Mouse (Mus musculus) WW6 (cell line): ENCODE data around the gene Tbc1d15.

ENCODE experiments used
- DNase-seq: peaks from one replicate; pipeline ENCODE4 v3.0.0-alpha.2; 2013; ENCODE audit warnings: low read depth, low spot score

Gene Tbc1d15

GRCm38 (mm10) chr10:115251088-115251934 is at the start of gene Tbc1d15:
Gene Tbc1d15, minus strand, starts transcription at chr10:115251467.
- DNase-seq: peak; percentile 96

GRCm38 (mm10) chr10:115298683-115299082 is 47.4 kb upstream of the Tbc1d15 start:
- no peak for DNase-seq

- DNase-seq: no peak
Observed at GRCm38 (mm10) chr10:115297582-115297981, 46.3 kb upstream of the Tbc1d15 start.

DNA sequence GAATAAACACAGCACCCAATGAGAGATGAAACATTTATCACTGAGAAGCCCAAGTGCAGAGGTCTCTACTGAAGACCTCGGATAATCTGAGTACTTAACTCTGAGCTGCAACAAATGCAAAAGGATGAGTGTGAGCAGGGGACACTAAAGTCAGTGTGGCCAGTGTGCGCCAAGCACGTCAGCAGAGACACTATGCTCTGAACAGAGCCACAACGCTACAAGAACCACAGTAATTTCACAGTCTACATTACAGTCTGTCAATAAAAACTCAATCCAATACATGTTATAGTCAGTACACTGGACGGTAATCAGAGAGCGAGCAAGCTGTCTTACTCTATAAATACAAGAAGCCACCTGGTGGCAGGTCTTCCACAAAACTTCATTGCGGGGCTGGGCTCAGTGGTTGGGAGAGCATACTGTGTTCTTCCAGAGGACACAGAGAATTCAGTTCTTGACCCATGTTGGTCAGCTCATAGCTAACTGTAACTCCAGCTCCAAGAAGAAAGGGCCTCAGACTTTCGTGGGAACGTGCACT is 45.2 kb upstream of the Tbc1d15 start:
- no peak for DNase-seq

DNA sequence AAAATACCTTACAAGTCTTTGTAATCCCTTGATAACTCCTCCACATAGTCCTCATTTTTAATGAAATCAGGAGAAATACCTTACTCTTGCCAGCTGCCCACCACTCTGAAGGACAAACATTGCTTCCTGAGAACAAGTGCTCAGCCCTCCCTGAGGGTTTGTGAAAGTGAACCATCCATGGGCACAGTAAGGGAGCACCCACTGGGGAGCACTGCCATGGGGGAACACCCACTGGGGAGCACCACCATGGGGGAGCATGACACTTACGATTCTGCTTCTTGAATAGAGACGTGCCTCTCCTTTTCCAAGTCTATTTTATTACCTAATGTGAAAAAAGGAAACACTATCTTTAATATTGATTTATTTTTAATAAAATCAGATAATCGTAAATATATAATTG is 43.9 kb upstream of the Tbc1d15 start:
- DNase-seq: no peak

DNA sequence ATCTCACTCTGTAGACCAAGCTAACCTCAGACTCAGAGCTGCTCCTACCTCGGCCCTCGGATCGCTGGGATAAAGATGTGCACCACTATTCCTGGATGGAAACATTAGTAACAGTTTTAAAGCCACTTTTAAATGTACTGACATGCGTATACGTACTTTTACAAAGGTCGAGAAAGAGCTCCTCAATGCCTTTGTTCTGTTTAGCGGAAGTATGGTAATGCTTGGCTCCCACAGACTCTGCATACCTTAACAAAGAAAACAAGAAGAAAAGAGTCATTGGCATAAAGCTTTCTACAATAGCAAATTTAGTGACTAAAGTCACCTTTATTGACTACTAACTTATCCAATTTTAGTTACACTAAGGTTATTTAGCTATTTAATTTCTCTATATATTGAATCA is 43.4 kb upstream of the Tbc1d15 start:
- DNase-seq: no peak

DNA sequence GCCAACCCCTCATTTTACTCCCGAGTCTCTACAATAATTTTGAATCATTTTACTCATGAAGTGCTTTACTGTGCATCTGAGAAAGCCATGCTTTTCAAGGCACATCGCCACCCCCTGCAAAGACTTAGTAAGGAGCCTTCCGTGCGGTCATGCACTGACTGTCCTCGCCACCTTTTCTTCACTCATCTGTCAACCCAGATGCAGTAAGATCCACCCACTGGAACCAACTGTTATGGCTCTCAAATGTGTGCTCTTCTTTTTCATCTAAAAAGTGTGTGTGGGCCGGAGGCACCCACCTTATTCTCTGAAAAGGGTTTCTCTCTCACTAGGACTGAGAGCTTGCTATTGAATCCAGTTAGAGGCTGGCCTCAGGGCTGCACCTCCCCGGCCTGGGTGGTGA is 42.7 kb upstream of the Tbc1d15 start:
- no peak for DNase-seq

DNA sequence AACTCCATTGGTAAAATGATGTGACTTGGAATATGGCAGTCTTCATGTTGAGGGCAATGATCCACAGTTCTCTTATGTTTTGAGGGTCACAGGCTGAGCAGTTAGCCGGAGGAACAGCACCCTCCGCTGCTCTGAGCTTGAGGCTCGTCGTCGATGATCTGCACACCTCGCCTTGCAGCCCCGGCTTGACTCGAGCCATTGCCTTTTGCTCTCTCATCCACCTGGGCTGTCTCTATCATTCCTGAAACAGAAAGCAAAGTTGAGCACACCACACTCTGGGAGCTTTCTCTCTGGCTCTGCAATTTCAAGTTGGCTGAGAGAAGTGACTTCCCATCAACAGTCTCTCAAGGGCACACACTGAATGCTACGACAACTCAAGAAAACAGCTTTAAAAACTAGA is 39.4 kb upstream of the Tbc1d15 start:
- DNase-seq: no peak

GRCm38 (mm10) chr10:115288856-115289255 is 37.6 kb upstream of the Tbc1d15 start:
- no peak for DNase-seq

DNA sequence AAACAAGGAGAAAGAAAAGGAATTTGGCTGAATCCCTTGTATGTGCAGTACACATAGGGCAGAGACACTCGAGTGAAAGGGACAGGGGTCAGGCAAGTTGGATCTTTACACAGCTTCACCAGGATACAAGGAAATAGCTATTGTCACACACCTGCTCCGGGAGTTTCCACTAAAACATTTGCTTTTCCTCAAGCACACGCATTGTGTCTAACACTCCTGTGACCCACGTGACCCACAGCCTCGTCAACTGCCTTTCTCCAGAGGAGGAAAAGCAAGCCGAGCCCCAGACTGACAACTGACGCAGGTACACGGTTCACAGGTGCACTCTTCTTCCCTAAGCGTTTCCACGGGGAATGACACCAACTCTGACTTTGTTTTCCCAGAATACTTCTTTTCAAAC is 32.9 kb upstream of the Tbc1d15 start:
- no peak for DNase-seq

- no peak for DNase-seq
Observed at GRCm38 (mm10) chr10:115281381-115281780, 30.1 kb upstream of the Tbc1d15 start.

GRCm38 (mm10) chr10:115271649-115272048 is 20.4 kb upstream of the Tbc1d15 start:
- no peak for DNase-seq

DNA sequence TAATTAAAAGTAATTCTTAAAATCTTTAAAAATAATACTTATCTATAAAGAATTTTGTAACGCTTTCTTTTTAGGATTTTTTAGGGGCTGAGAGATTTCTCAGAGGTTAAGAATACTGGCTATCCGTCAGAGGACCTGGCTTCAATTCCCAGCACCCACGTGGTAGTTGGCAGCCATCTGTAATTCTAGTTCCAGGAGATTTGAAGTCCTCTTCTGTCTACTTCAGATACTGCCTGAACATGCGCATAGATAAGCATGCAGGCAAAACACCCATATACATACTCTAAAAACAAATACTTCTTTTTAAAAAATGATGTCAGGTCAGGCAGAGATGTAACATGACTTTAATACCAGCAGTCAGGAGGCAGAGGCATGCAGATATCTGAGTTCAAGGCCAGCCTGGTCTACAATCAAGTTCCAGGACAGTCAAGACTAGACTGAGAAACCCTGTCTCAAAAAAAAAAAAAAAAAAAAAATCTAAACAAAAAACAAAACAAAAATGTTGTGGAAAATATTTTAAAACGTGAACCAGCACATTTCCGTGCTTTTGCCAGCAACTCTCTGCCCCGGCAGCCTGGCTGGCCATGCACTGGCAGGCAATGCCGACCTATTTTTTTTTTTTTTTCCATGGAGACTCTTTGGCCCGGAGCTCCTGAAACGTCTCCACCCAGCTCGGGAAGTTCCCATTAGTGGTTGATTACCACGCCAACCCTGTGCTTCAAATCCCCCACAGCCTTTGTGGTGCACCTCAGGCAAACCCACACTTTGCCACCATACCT is 19.5 kb upstream of the Tbc1d15 start:
- DNase-seq: no peak

- no peak for DNase-seq
Observed at GRCm38 (mm10) chr10:115262926-115263562, 11.8 kb upstream of the Tbc1d15 start.

GRCm38 (mm10) chr10:115262261-115262660 is 11.0 kb upstream of the Tbc1d15 start:
- DNase-seq: no peak

DNA sequence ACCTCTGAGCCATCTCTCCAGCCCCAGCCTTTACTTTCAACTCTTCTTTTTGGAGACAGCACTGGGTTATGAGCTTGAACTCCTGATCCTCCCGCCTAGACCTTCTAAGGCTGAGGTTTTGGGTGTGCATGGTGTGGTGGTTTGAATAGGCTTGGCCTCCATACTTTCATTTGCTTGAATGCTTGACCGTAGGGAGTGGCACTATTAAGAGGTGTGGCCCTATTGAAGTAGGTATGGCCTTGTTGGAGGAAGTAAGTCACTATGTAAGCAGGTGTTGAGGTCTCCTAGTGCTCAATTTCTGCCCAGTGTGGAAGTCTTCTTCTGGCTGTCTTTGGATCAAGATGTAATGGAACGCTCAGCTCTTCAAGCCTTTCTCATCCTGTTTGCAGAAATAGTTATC is 10.2 kb upstream of the Tbc1d15 start:
- DNase-seq: no peak

GRCm38 (mm10) chr10:115256162-115256561 is 4.9 kb upstream of the Tbc1d15 start:
- DNase-seq: no peak

GRCm38 (mm10) chr10:115253521-115253920 is 2.3 kb upstream of the Tbc1d15 start:
- no peak for DNase-seq

DNA sequence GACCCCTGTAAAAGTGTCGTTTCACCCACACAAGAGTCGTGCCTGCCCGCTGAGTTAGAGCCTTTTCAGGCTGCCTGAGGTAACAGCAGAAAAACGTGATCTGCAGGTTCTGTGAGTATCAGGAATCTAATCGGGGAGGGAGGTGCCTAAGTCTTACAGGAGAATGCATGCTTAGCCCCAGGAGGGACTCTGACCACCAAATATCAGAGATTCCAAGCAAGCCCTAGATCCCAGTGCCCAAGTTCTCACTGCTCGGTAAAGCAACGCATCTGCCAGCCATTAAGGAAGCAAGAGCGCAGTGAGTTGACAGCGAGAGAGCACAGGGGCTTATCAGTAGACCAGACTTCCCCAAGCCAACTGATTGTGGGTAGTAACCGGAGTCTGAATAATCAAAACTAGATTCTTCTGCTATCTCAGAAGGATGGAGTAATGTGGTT is 1.1 kb upstream of the Tbc1d15 start:
- no peak for DNase-seq

- DNase-seq: no peak
Observed at GRCm38 (mm10) chr10:115250235-115251087, 806 bp downstream of the Tbc1d15 start.

DNA sequence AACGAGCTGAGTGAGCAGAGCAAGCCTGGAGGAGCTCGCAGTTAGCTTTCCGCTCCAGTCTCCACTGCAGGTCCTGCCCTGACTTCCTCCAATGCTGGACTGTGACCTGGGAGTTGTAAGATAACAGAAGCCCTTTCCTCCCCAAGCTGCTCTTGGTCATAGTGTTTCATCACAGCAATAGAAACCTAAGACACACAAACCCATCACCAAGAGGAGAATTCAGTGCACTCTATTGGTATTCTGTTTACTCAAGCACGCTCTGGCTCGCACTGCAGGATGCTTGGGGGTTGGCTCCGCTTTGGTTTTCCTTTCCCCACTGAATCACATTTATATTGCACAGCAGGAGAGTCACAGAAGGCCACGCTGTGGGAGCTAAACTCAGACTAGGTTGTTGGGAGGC is 3.2 kb downstream of the Tbc1d15 start:
- no peak for DNase-seq
